Comparison of ENCODE assay signal across 11 mouse cellular contexts in genomic region chr3:51254784-51255183, GRCm38 (mm10).
"Had no signal": no experiment of that assay in that cellular context is flagged by ENCODE, and none has a peak within 500 bp of the region (broad histone marks: within the 10 kb centered on the region; RNA-seq: fewer than 3 reads in every experiment).

No protein-coding gene starts in this region.

- ATAC-seq: midbrain, embryonic 16.5 days had no signal

- DNase-seq: kidney, adult 9 months; kidney, postnatal 10 days; left cerebral cortex, postnatal 4 days; lung, embryonic 14.5 days; lung, postnatal 10 days; lung, postnatal 4 days; right cerebral cortex, adult 18-20 months; right cerebral cortex, postnatal 25 days; thymus, adult 18-20 months; thymus, postnatal 14 days had no signal
